Mouse (Mus musculus): ENCODE data around the gene Tnfrsf23.
"Not testable (repeated sequence)": the region's sequence is repeated elsewhere in the genome, so short reads cannot be mapped to it uniquely, and the experiment has no call there.

The Tnfrsf23 gene

DNA sequence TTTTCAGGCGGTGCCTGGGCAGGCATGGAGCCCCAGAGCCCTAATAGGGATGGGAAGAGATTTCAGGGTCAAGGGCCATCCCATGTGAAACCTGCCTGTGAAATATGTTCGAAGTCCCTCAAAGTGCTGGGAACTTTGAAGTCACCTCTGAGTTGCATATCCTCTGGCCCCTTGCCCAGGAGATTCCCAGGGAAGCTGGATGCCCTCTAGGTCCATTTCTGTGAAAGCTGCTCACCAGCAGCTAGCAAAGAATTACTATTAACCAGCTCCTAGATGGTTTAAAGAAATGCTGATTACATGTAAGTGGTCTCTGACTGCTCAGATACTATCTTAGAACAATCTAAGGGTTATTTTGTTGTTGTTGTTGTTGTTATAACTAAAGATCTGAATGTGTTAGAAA, 1.1 kb downstream of the Tnfrsf23 start:
- not testable (repeated sequence) for DNase-seq (ENCODE audit: low spot score in 2 of 2)

DNA sequence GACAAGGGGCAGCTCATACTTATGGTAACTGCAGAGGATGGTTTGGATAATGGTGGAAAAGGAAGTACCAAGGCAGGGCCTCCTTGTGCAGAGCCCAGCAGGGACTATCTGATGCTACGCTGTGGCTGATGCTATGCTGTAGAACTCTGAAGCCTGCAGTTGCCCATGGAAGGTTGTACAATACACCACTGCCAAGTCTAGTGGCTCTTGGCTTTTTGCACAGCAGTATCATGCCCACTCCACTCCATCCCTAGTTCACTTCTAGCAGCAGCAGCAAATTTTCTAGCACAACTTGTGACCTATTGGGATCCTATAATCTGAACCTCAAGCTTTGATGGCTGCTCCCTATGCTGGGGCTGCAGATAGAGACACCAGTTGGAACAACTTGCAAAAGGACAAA, 4.1 kb downstream of the Tnfrsf23 start:
- no peak for DNase-seq (ENCODE audit: low spot score in 2 of 2)

DNA sequence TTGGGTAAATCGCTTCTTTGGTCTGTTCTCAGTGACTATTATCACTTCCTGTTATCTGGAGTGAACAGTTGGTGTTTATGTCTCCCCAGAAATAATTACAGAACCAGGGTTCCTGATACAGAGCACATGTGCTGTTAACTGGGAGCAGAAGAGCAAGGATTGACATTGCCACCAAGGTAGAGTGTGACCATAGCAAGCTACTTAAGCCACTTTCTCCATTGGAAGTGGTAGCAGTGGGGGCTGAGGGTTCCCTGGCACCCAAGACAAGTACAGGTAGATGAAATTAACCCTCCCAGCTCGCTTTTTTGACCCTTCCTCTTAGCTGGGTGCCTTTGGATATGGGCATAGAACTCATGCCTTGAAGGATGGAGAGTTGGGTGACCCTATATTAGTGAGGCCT, 4.8 kb downstream of the Tnfrsf23 start:
- DNase-seq (ENCODE audit: low spot score in 2 of 2), result not testable (repeated sequence)

DNA sequence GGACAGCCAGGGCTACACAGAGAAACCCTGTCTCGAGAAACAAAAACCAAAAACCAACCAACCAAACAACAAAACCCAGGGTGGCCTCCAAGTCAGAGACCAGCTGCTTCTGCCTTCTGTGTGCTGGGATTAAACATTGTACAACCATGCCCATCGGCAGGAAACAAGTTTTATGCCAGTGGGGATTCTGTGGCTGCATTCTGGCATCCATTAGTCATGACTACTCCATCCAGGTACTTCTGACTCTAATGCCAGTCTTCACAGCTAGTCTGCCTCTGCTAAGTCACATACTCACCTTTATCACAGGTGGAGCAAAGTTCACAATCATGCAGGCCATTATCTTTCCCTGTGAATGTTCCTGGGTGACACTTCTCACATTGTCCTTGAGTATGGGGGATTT, 6.0 kb downstream of the Tnfrsf23 start:
- DNase-seq (ENCODE audit: low spot score in 2 of 2), result not testable (repeated sequence)

DNA sequence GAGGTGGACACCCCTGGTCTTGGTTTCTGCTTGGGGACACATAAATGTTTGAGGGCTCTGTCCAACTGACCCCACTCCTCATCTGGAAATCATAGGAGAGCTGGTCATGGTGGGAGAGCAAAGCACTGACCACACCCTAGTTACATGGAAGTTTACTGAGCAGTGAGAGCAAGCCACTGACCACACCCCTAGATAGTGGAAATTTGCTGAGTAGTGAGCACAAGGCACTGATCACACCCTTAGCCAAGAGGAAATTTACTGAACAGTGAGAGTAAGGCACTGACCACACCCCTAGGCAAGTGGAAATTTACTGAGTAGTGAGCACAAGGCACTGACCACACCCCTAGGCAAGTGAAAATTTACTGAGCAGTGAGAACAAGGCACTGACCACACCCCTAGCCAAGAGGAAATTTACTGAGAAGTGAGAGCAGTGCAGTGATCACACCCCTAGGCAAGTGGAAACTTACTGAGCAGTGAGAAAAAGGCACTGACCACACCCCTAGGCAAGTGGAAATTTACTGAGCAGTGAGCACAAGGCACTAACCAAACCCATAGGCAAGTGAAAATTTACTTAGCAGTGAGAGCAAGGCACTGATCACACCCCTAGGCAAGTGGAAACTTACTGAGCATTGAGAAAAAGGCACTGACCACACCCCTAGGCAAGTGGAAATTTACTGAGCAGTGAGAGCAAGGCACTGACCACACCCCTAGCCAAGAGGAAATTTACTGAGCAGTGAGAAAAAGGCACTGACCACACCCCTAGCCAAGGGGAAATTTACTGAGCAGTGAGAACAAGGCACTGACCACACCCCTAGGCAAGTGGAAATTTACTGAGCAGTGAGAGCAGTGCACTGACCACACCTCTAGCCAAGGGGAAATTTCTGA, 19.0 kb downstream of the Tnfrsf23 start:
- no peak for DNase-seq (ENCODE audit: low spot score in 2 of 2)

DNA sequence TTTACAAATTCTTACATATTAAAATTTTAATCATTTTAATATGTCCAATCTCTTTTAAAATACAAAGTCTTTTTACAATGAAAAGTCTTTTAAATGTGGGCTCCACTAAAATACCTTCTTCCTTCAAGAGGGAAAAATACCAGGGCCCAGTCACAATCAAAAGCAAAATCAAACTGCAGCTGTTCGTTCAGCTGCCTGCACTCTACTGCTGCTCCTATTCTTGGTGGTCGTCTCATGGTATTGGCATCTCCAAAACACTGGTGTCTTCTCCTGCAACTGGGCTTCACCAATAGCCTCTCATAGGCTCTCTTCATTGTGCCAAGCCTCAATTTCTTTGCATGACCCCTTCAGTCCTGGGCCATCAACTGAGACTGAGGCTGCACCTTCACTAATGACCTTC, 22.2 kb downstream of the Tnfrsf23 start:
- no peak for DNase-seq (ENCODE audit: low spot score in 2 of 2)

DNA sequence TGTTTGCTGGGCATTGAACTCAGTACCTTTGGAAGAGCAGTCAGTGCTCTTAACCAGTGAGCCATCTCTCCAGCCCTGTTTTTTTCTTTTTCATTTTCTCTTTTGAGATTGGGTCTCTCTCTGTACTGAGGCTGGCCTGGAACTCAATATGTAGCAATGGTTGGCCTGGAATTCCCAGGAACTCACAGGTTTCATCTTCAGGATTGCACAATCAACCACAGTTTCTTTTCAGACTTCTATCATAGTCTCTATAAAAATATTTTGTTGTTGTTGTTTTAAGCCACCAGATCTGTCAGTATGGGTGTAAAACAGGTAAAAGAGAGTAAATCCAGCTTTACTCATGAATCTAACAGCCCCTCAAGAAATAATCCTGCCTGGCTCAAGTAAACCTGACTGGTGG, 24.9 kb downstream of the Tnfrsf23 start:
- DNase-seq (ENCODE audit: low spot score in 2 of 2), result no peak

DNA sequence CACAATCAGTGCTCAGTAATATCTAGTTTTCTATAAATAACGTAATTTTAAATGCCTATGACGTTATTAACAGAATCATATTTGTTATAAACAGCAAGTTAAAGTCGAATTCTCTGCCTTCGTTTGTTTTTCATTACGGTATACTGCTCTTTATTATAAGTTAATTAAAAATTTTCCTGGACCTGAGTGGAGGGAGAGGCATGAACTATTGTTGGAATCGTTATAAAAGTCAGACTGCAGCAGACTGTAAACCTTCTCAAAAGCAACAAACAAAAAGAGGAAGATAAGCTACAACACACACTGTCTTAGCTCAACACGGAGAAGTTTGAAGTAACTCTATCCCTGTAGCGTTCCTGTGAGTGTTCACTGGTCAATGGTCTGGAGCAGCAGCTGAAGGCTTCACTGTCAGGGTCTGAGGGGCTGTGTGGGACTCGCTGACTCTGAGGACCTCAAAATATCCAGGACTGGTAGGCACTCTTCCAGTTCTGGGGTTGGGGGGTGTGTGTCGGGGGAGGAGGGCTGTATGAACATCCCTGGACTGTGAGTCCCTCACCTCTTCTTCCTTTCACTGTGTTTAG, 35.8 kb downstream of the Tnfrsf23 start:
- DNase-seq (ENCODE audit: low spot score in 2 of 2), result not testable (repeated sequence)

DNA sequence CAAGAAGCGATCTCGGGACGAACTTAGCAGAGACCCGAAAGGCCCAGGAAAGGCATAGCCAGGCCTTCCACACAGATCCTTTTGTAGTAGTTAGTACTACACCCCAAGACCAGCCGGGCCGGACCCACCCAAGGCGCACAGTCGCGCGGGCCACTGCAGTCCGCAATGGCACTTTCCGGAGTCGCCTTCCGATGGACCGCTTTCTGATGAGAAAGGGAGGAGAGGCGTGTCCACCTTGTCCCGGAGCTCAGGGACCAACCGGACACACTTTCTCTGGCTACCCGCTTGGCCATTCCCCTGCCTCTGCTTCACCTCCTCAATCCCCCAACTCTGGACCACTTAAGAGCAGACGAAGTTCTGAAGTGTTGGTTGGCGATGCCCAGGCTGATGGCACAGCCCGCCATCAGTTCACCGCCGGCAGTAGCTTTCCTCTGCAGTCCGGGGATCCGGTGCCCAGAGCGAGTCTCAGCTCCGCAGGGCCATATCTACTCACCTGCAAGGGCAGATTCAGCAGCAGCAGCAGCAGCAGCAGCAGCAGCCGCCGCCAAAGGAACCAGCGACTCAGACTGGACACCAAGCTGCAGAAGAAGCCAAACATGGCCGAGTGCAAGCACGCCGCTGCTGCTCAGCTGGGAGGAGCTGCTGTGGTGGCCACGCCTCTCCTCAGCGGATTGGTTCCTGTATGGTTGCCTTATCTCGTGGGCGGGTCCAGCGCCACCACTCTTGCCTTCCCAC, 36.5 kb downstream of the Tnfrsf23 start, which contains the start of gene Tnfrsf22:
Gene Tnfrsf22 (minus strand): TSS at position 628 of the 735 bp plus-strand sequence.
- DNase-seq (ENCODE audit: low spot score in 2 of 2), result peak; percentile 75 to 88

DNA sequence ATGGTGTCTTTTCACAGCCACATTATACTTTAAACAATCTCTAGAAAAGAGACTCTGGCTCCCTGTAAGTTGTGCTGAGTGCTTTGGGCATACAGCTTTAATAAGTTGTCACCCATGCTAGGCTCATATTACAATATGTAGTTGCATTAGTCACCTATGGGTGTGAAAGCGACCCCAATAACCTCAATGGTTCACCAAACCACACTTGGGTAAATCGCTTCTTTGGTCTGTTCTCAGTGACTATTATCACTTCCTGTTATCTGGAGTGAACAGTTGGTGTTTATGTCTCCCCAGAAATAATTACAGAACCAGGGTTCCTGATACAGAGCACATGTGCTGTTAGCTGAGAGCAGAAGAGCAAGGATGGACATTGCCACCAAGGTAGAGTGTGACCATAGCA, 41.7 kb downstream of the Tnfrsf23 start:
- not testable (repeated sequence) for DNase-seq (ENCODE audit: low spot score in 2 of 2)

DNA sequence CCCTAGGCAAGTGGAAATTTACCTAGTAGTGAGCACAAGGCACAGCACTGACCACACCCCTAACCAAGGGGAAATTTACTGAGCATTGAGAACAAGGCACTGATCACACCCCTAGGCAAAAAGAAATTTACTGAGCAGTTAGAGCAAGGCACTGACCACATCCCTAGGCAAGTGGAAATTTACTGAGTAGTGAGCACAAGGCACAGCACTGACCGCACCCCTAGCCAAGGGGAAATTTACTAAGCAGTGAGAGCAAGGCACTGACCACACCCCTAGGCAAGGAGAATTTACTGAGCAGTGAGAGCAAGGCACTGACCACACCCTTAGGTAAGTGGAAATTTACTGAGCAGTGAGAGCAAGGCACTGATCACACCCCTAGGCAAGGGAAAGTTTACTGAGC, 49.0 kb downstream of the Tnfrsf23 start:
- DNase-seq (ENCODE audit: low spot score in 2 of 2), result no peak

DNA sequence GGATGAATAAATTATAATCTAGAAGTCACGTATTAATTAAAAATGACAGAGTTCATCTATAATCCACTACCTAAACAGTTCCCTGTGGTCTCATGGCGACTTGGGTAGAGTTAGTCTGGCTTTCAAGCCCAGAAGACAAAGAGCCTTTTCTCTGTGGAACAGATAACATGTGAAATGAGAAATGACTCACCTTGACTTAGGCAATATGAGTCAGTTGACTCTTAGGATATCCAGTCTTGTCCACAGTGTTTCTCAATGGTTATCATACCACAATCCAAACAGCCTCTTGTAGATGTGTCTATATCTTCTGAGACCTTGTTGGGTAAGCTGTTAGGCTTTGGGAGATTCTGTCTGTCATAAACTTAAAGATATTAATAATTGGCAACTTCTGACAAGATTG, 54.2 kb downstream of the Tnfrsf23 start:
- no peak for DNase-seq (ENCODE audit: low spot score in 2 of 2)

DNA sequence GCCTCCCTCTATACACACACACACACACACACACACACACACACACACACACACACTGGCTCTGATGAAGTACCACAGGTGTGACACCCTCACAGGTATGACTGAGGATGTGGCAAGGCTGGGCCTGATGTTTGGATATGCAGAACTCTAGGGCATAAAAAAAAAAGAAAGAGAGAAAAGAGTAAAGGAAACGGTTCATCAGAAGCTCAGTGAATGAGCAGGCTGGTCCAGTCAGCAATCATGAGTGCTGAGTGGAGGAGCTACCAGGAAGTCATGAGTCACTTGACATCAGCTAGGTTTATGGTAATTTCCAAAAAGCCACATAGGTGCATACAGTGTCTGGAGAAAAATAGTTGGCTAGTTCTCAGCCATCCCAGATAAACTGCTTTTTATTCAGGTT, 56.2 kb downstream of the Tnfrsf23 start:
- no peak for DNase-seq (ENCODE audit: low spot score in 2 of 2)

DNA sequence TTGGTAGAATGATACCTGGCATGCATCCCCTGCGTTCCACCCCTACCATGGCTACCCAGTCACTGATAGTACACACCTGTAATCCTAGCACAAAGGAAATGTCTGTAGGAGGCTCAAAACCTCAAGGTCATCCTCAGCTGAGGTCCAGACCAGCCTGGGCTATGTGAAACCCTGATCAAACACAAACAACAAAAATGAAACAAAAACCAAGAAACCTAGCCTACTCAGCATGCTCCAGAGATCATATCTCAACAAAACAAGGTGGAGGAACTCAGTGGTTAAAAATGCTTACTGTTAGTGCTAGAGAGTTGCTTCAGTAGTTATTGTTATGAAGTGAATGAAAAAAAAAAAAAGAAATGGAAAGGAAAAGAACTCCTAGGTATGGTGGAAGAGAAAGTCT, 57.1 kb downstream of the Tnfrsf23 start, which contains the start of gene Tnfrsf26:
Gene Tnfrsf26 (minus strand): TSS at position 183 of the 400 bp plus-strand sequence.
- DNase-seq (ENCODE audit: low spot score in 2 of 2), result no peak

DNA sequence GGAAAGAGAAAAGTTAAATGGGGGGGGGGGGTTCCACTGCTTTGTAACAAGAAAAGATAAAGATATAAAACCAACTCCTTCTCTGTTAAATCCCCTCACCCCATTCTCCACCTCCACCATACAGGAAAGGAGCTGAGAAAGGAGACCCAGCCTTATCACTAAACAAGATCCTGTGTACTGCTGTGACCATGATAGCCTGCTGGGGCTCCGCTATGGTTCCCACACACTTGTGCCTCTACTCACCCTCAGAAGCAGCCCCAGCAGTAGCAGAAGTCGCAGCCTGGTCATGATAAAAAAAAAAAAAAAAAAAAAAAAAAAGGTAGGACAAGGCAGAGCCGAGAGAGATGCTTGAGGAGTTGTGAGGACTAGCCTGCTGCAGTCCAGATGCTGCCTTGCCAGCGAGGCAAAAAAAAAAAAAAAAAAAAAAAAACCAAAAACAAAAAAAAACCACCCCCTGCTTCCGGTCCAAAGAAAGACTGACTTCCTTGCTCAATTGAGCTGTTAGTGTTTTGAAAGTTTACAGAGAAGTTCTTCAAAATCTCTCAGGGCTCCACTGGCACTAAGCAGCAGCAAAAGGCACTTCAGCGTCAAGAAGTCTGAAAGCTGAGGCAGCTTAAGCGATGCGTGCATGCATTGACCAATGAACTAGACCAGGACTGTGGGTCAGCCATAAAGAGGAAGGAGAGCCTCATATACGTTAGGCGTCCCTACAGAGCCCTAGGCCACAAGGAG, 58.0 kb downstream of the Tnfrsf23 start:
- DNase-seq (ENCODE audit: low spot score in 2 of 2), result no peak

DNA sequence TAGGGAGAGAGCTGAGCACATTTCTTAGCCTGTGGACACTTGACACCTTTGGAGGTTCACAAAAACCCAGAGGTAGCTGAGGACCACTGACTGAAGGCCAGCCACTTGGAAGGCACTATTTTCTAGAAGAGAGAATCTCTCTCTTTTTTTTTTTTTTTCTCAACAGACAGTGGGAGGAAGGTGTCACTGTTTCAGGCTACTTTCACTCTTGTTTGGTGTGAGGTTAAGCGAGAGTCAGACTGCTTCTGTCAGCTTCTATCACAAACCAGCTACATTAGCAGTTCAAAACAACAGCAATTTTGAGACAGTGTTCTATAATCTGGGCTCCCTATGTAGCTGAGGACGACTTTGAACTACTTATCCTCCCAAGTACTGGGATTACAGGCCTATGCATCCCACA, 59.5 kb downstream of the Tnfrsf23 start:
- DNase-seq (ENCODE audit: low spot score in 2 of 2), result no peak

DNA sequence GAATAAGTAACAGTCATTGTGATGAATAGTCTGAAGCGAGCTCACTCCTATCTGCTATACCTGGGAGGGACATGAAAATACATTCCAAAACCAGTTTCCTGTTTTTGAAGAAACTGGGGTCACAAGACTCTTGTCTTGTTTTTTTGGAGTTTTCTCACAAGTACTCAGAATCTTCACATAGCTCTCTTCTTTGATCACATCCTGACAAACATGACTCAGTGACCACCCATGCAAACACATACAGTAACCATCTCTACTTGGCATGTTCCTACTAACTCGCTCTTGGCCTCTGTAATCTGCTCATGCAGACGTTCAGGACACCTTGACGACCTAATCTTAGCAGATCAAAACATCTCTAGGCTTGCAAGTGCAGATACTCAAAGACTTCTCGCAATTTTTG, 60.5 kb downstream of the Tnfrsf23 start:
- DNase-seq (ENCODE audit: low spot score in 2 of 2), result no peak

DNA sequence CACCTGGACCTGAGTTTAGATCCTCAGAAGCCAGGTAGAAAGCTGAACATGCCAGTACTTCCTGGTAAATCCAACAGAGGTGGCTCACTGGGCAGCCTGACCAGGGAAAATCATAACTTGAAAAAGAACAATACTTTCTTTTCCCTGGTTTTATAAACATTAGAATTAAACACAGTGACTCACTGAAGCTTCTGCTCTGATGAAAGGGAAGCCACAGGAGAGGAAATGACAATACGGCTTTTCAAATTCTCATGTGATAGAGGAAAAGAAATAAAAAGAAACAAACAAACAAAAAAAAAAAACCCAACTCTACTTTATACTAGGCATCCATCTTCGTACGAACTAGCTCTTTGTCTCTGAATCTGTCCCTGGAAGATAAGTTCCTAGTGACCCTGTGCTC, 61.1 kb downstream of the Tnfrsf23 start:
- no peak for DNase-seq (ENCODE audit: low spot score in 2 of 2)

DNA sequence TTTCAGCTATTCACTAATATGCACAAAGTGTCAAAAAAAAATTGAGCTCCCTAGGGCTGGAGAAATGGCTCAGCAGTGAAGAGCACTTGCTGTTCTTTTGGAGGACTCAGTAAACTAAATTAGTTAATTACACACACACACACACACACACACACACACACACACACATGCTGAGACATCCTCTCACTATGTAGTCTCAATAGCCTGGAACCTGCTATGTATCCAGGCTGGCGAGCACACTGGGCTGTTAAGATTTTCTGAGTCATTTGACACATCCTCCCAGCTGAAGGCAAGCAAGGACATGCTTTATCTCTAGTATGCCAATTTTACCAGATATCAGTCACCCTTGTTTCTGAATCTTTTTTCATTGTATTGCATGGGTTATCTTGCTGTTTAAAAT, 64.7 kb downstream of the Tnfrsf23 start:
- peak in 1 of 2 experiments; percentile 8 for DNase-seq (ENCODE audit: low spot score in 2 of 2)

Data from urinary bladder, postnatal 36 days (tissue).